ENCODE assay signal across 8 mouse cellular contexts in genomic region chr6:86086851-86087571, GRCm38 (mm10). TPM values are rescaled to one million over a fixed set of nuclear protein-coding genes. Genes with fewer than 3 reads are reported as not detected.
DNase-seq lines count a peak whose midpoint lies in the region; ATAC-seq and TF ChIP-seq lines count a peak whose summit lies in the region.

No protein-coding gene starts in this region.

- H3K9me3 ChIP-seq in lung, postnatal 0 days (ENCODE audit: low read length): no peaks in the 10 kb centered on the region
- H3K9me3 ChIP-seq in neural tube, embryonic 13.5 days: no peaks in the 10 kb centered on the region
- H3K9me3 ChIP-seq in limb, embryonic 10.5 days (replicated peaks): no peaks in the 10 kb centered on the region
- no peaks in the 10 kb centered on the region for H3K9me3 ChIP-seq in liver, postnatal 0 days (ENCODE audit: low read length)

- ATAC-seq in lung, postnatal 0 days: no peak
- no peak; the same call in 1 of the 2 replicates for ATAC-seq in neural tube, embryonic 13.5 days (ENCODE audit: low read depth)
- ATAC-seq in liver, postnatal 0 days: no peak
- no peak for ATAC-seq in monocyte, adult 5-6 weeks (replicated peaks; ENCODE audit: insufficient number of reproducible peaks, low FRiP score, low TSS enrichment, poor library complexity, severe bottlenecking)

- no peak overlapping the region for H3K4me3 ChIP-seq in lung, postnatal 0 days (ENCODE audit: low read depth, low read length)
- no peak overlapping the region for H3K4me3 ChIP-seq in neural tube, embryonic 13.5 days
- no peak overlapping the region for H3K4me3 ChIP-seq in limb, embryonic 10.5 days
- H3K4me3 ChIP-seq in liver, postnatal 0 days (ENCODE audit: low read depth, low read length): no peak overlapping the region

- 50% methylated on average over 9 of the region's 9 CpGs for WGBS in lung, postnatal 0 days
- WGBS in neural tube, embryonic 13.5 days: 73% methylated on average over 9 of the region's 9 CpGs
- 71% methylated on average over 9 of the region's 9 CpGs for WGBS in limb, embryonic 10.5 days
- 74% methylated on average over 9 of the region's 9 CpGs for WGBS in liver, postnatal 0 days (ENCODE audit: insufficient replicate concordance)

- peak; percentile 70 for DNase-seq in lung, postnatal 10 days
- DNase-seq in lung, postnatal 0 days (ENCODE audit: low spot score): no peak
- peak; percentile 92 to 94 for DNase-seq in frontal cortex, adult 2 months (ENCODE audit: extremely low spot score in 1 of 2, low spot score in 1 of 2)
- DNase-seq in layer of hippocampus, adult 18-20 months (ENCODE audit: low spot score in 2 of 2): peak; percentile 88 to 90
- DNase-seq in limb, embryonic 10.5 days (ENCODE audit: low spot score): no peak
- no peak for DNase-seq in liver, postnatal 0 days

- no peak for TF ChIP-seq EP300 in lung, postnatal 0 days (IDR thresholded peaks at IDR 0.05)
- TF ChIP-seq EP300 in liver, postnatal 0 days (IDR thresholded peaks at IDR 0.05; ENCODE audit: low read depth): no peak

- no peaks in the 10 kb centered on the region for H3K27me3 ChIP-seq in lung, postnatal 0 days (replicated peaks; ENCODE audit: insufficient read depth, low read length)
- H3K27me3 ChIP-seq in neural tube, embryonic 13.5 days: no peaks in the 10 kb centered on the region
- H3K27me3 ChIP-seq in limb, embryonic 10.5 days (ENCODE audit: low read depth, poor library complexity, severe bottlenecking): no peaks in the 10 kb centered on the region
- H3K27me3 ChIP-seq in liver, postnatal 0 days (ENCODE audit: insufficient read depth, low read length): no peaks in the 10 kb centered on the region

- no peaks in the 10 kb centered on the region for H3K36me3 ChIP-seq in lung, postnatal 0 days (ENCODE audit: insufficient read depth, low read length)
- H3K36me3 ChIP-seq in neural tube, embryonic 13.5 days: peaks cover 59% of the 10 kb centered on the region
- no peaks in the 10 kb centered on the region for H3K36me3 ChIP-seq in limb, embryonic 10.5 days
- H3K36me3 ChIP-seq in liver, postnatal 0 days (replicated peaks; ENCODE audit: insufficient read depth, low read length): peaks cover 40% of the 10 kb centered on the region

- H3K4me1 ChIP-seq in lung, postnatal 0 days (ENCODE audit: insufficient read depth, low read depth, low read length): no peaks in the 10 kb centered on the region
- peaks cover 16% of the 10 kb centered on the region for H3K4me1 ChIP-seq in neural tube, embryonic 13.5 days (replicated peaks)
- H3K4me1 ChIP-seq in limb, embryonic 10.5 days: no peaks in the 10 kb centered on the region
- H3K4me1 ChIP-seq in liver, postnatal 0 days (ENCODE audit: insufficient read depth): no peaks in the 10 kb centered on the region

- no peak overlapping the region for H3K27ac ChIP-seq in lung, postnatal 0 days (ENCODE audit: low read length)
- peak overlapping the region; percentile 38; the same call in 1 of the 2 replicates for H3K27ac ChIP-seq in neural tube, embryonic 13.5 days (replicated peaks)
- no peak overlapping the region for H3K27ac ChIP-seq in limb, embryonic 10.5 days
- no peak overlapping the region for H3K27ac ChIP-seq in liver, postnatal 0 days (ENCODE audit: low read depth)

- TF ChIP-seq CTCF in lung, postnatal 0 days (IDR thresholded peaks at IDR 0.05): no peak
- TF ChIP-seq CTCF in liver, postnatal 0 days (IDR thresholded peaks at IDR 0.05; ENCODE audit: low read depth): no peak

- H3K4me2 ChIP-seq in lung, postnatal 0 days (replicated peaks; ENCODE audit: low read depth, low read length): no peak overlapping the region
- no peak overlapping the region for H3K4me2 ChIP-seq in neural tube, embryonic 13.5 days
- H3K4me2 ChIP-seq in liver, postnatal 0 days (ENCODE audit: low read depth, low read length): no peak overlapping the region

- H3K9ac ChIP-seq in lung, postnatal 0 days (replicated peaks; ENCODE audit: low read depth): no peak overlapping the region
- H3K9ac ChIP-seq in neural tube, embryonic 13.5 days: no peak overlapping the region
- H3K9ac ChIP-seq in liver, postnatal 0 days (replicated peaks): no peak overlapping the region

RNA-seq across cellular contexts. Expression of gene Add2, which starts 58.5 kb away (rescaled TPM):
- polyA plus RNA-seq in lung, postnatal 0 days (2015; fragmentation: Nextera tagmentation; extraction: Ambion mirVana): 0.40 and 0.84 TPM in 2 replicates
- polyA plus RNA-seq in frontal cortex, adult 2 months (2012; rRNA removed): 100 and 108 TPM in 2 replicates
- total RNA-seq in layer of hippocampus, adult 18-20 months (2021): 100 to 1,000 TPM; 267 to 269 TPM
- polyA plus RNA-seq in neural tube, embryonic 13.5 days (2015; fragmentation: Nextera tagmentation; extraction: Ambion mirVana): 137 and 148 TPM in 2 replicates
- 6.1 and 7.7 TPM in 2 replicates for polyA plus RNA-seq in limb, embryonic 10.5 days (2016; fragmentation: Nextera tagmentation; extraction: Ambion mirVana)
- polyA plus RNA-seq in liver, postnatal 0 days (2015; fragmentation: Nextera tagmentation; extraction: Ambion mirVana): 22.0 and 28.1 TPM in 2 replicates
- total RNA-seq in monocyte, adult 5-6 weeks (2017): 0.11 to 0.29 TPM in 2 of 3 replicates, not detected in the other

Comparison
In these comparisons a context has a peak if more than half of its experiments do, and no peak if none do; other contexts are left out.
1. DNase-seq: peak in lung, postnatal 10 days (single experiment), frontal cortex, adult 2 months (2 of 2) and layer of hippocampus, adult 18-20 months (2 of 2); none in lung, postnatal 0 days (single experiment), limb, embryonic 10.5 days (single experiment) and liver, postnatal 0 days (single experiment).